Mouse (Mus musculus) olfactory bulb, adult 2 months (tissue): Measurements from ENCODE around the gene Syngr1.

ENCODE experiments used
- CTCF ChIP-seq: fragments of 200-500 bp; IDR thresholded peaks from 2 replicates; pipeline ENCODE4 v1.5.1; 2012; ENCODE audit warnings: low read depth, mild to moderate bottlenecking, low read length, moderate library complexity; ENCODE audit not compliant: insufficient read depth
- POLR2A ChIP-seq: fragments of 200-500 bp; IDR thresholded peaks from 2 replicates; pipeline ENCODE4 v1.6.1; 2012; ENCODE audit warnings: mild to moderate bottlenecking, low read depth, low read length, moderate library complexity; ENCODE audit not compliant: insufficient read depth

DNA sequence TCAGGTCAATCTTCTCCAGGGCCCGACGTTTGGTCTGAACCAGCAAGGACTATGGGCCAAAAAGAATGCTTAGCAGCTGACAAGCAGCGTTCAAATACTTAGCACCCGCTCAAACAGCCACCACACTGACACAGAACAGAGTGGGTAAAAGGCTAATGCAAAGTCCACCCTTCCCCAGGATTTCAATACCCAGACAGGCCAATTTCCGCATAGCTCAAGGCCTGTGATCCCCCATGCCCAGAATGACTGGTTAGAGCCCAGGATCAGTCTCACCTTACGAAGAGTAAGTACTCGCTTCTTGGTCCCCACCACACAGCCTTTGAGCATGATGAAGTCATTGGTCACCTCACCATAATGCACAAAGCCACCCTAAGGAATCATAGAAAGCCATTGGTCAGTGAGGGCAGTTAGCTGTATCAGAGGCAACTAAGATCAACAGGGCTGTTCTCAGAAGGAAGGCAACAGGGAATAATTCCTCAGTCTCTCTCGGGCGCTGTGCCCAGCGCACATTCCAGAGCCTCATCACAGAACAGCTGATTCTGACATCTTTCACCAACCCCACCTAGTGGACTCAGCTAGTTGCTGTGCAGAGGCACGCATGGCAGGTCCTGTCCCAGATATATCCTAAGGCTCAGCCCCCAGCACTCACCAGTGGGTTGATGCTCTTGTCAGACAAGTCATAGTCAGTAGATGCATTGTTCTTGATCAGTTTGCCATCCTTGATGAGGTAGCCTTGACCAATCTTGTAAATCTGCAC lies 12.9 kb upstream of the Syngr1 start:
- TF ChIP-seq POLR2A (no peak), CTCF (no peak)
